Mouse (Mus musculus): ENCODE measurements at regions not wholly inside any gene's neighbourhood (a gene's known extent, or its start where the extent isn't known, plus 50 kb on each side); places are given as distances from the start of the nearest gene placed in this dataset.

- H3K36me3 ChIP-seq (ENCODE audit: control insufficient read depth, insufficient read depth, low read length): no peaks in the 10 kb centered on the region
- H3K4me1 ChIP-seq (replicated peaks; ENCODE audit: control insufficient read depth, insufficient read depth, low read length): no peaks in the 10 kb centered on the region
- H3K4me3 ChIP-seq (ENCODE audit: low read depth, low read length): no peak overlapping the region
- no peak for ATAC-seq (replicated peaks; ENCODE audit: low FRiP score, low TSS enrichment, low read depth)
- H3K4me2 ChIP-seq (ENCODE audit: low read length): no peak overlapping the region
- H3K9me3 ChIP-seq (ENCODE audit: control insufficient read depth, low read length): no peaks in the 10 kb centered on the region
- no peak overlapping the region for H3K27ac ChIP-seq (ENCODE audit: low read depth)
- DNase-seq (ENCODE audit: low spot score): no peak
- H3K9ac ChIP-seq (ENCODE audit: low read length): no peak overlapping the region
- 28% methylated on average over 3 of the region's 3 CpGs for WGBS
- H3K27me3 ChIP-seq (replicated peaks; ENCODE audit: control insufficient read depth, insufficient read depth, low read length): no peaks in the 10 kb centered on the region
Measured at GRCm38 (mm10) chr13:114523116-114523515, 64.4 kb upstream of the Fst start.

GRCm38 (mm10) chr13:114526856-114527255, 68.1 kb upstream of the Fst start:
- DNase-seq (ENCODE audit: low spot score): no peak
- no peaks in the 10 kb centered on the region for H3K27me3 ChIP-seq (replicated peaks; ENCODE audit: control insufficient read depth, insufficient read depth, low read length)
- ATAC-seq (replicated peaks; ENCODE audit: low FRiP score, low TSS enrichment, low read depth): no peak
- H3K4me2 ChIP-seq (ENCODE audit: low read length): no peak overlapping the region
- H3K27ac ChIP-seq (ENCODE audit: low read depth): no peak overlapping the region
- no peaks in the 10 kb centered on the region for H3K4me1 ChIP-seq (replicated peaks; ENCODE audit: control insufficient read depth, insufficient read depth, low read length)
- H3K36me3 ChIP-seq (ENCODE audit: control insufficient read depth, insufficient read depth, low read length): no peaks in the 10 kb centered on the region
- H3K9ac ChIP-seq (ENCODE audit: low read length): no peak overlapping the region
- no peak overlapping the region for H3K4me3 ChIP-seq (ENCODE audit: low read depth, low read length)
- WGBS: 60% methylated on average over 9 of the region's 9 CpGs
- no peaks in the 10 kb centered on the region for H3K9me3 ChIP-seq (ENCODE audit: control insufficient read depth, low read length)

- H3K9ac ChIP-seq (ENCODE audit: low read length): no peak overlapping the region
- H3K27me3 ChIP-seq (replicated peaks; ENCODE audit: control insufficient read depth, insufficient read depth, low read length): no peaks in the 10 kb centered on the region
- WGBS: 85% methylated on average over 11 of the region's 11 CpGs
- no peak for ATAC-seq (replicated peaks; ENCODE audit: low FRiP score, low TSS enrichment, low read depth)
- no peaks in the 10 kb centered on the region for H3K4me1 ChIP-seq (replicated peaks; ENCODE audit: control insufficient read depth, insufficient read depth, low read length)
- H3K36me3 ChIP-seq (ENCODE audit: control insufficient read depth, insufficient read depth, low read length): no peaks in the 10 kb centered on the region
- no peak overlapping the region for H3K4me2 ChIP-seq (ENCODE audit: low read length)
- H3K4me3 ChIP-seq (ENCODE audit: low read depth, low read length): no peak overlapping the region
- H3K9me3 ChIP-seq (ENCODE audit: control insufficient read depth, low read length): no peaks in the 10 kb centered on the region
- DNase-seq (ENCODE audit: low spot score): no peak
- no peak overlapping the region for H3K27ac ChIP-seq (ENCODE audit: low read depth)
Measured at GRCm38 (mm10) chr13:114530171-114530774, 71.5 kb upstream of the Fst start.

GRCm38 (mm10) chr13:114531780-114532179, 73.0 kb upstream of the Fst start:
- no peak overlapping the region for H3K27ac ChIP-seq (ENCODE audit: low read depth)
- WGBS: 74% methylated on average over 5 of the region's 5 CpGs
- H3K4me1 ChIP-seq (replicated peaks; ENCODE audit: control insufficient read depth, insufficient read depth, low read length): no peaks in the 10 kb centered on the region
- no peak overlapping the region for H3K4me2 ChIP-seq (ENCODE audit: low read length)
- no peaks in the 10 kb centered on the region for H3K27me3 ChIP-seq (replicated peaks; ENCODE audit: control insufficient read depth, insufficient read depth, low read length)
- H3K9me3 ChIP-seq (ENCODE audit: control insufficient read depth, low read length): no peaks in the 10 kb centered on the region
- H3K9ac ChIP-seq (ENCODE audit: low read length): no peak overlapping the region
- H3K36me3 ChIP-seq (ENCODE audit: control insufficient read depth, insufficient read depth, low read length): no peaks in the 10 kb centered on the region
- no peak for ATAC-seq (replicated peaks; ENCODE audit: low FRiP score, low TSS enrichment, low read depth)
- no peak for DNase-seq (ENCODE audit: low spot score)
- H3K4me3 ChIP-seq (ENCODE audit: low read depth, low read length): no peak overlapping the region

GRCm38 (mm10) chr13:114532393-114533097, 73.8 kb upstream of the Fst start:
- DNase-seq (ENCODE audit: low spot score) (no peak), ATAC-seq (replicated peaks; ENCODE audit: low FRiP score, low TSS enrichment, low read depth) (no peak)
- Histone ChIP-seq H3K9me3 (ENCODE audit: control insufficient read depth, low read length) (no peaks in the 10 kb centered on the region), H3K9ac (ENCODE audit: low read length) (no peak overlapping the region), H3K4me3 (ENCODE audit: low read depth, low read length) (no peak overlapping the region), H3K27ac (ENCODE audit: low read depth) (no peak overlapping the region), H3K36me3 (ENCODE audit: control insufficient read depth, insufficient read depth, low read length) (no peaks in the 10 kb centered on the region), H3K4me1 (replicated peaks; ENCODE audit: control insufficient read depth, insufficient read depth, low read length) (no peaks in the 10 kb centered on the region), H3K4me2 (ENCODE audit: low read length) (no peak overlapping the region), H3K27me3 (replicated peaks; ENCODE audit: control insufficient read depth, insufficient read depth, low read length) (no peaks in the 10 kb centered on the region)
- 84% methylated on average over 8 of the region's 8 CpGs for WGBS

- ATAC-seq (replicated peaks; ENCODE audit: low FRiP score, low TSS enrichment, low read depth) (no peak), DNase-seq (ENCODE audit: low spot score) (no peak)
- H3K4me2 ChIP-seq (ENCODE audit: low read length): no peak overlapping the region
- no peak overlapping the region for H3K9ac ChIP-seq (ENCODE audit: low read length)
- no peak overlapping the region for H3K27ac ChIP-seq (ENCODE audit: low read depth)
- H3K4me1 ChIP-seq (replicated peaks; ENCODE audit: control insufficient read depth, insufficient read depth, low read length): no peaks in the 10 kb centered on the region
- WGBS: 72% methylated on average over 3 of the region's 3 CpGs
- no peaks in the 10 kb centered on the region for H3K36me3 ChIP-seq (ENCODE audit: control insufficient read depth, insufficient read depth, low read length)
- H3K27me3 ChIP-seq (replicated peaks; ENCODE audit: control insufficient read depth, insufficient read depth, low read length): no peaks in the 10 kb centered on the region
- H3K4me3 ChIP-seq (ENCODE audit: low read depth, low read length): no peak overlapping the region
- H3K9me3 ChIP-seq (ENCODE audit: control insufficient read depth, low read length): no peaks in the 10 kb centered on the region
Measured at GRCm38 (mm10) chr13:114534591-114534990, 75.8 kb upstream of the Fst start.

- Histone ChIP-seq H3K9me3 (ENCODE audit: control insufficient read depth, low read length) (no peaks in the 10 kb centered on the region), H3K36me3 (ENCODE audit: control insufficient read depth, insufficient read depth, low read length) (no peaks in the 10 kb centered on the region), H3K9ac (ENCODE audit: low read length) (no peak overlapping the region), H3K27ac (ENCODE audit: low read depth) (no peak overlapping the region), H3K4me3 (ENCODE audit: low read depth, low read length) (no peak overlapping the region), H3K4me2 (ENCODE audit: low read length) (no peak overlapping the region), H3K4me1 (replicated peaks; ENCODE audit: control insufficient read depth, insufficient read depth, low read length) (no peaks in the 10 kb centered on the region), H3K27me3 (replicated peaks; ENCODE audit: control insufficient read depth, insufficient read depth, low read length) (no peaks in the 10 kb centered on the region)
- no peak for DNase-seq (ENCODE audit: low spot score)
- ATAC-seq (replicated peaks; ENCODE audit: low FRiP score, low TSS enrichment, low read depth): no peak
- 95% methylated on average over 1 of the region's 1 CpGs for WGBS
Measured at GRCm38 (mm10) chr13:114535721-114536120, 77.0 kb upstream of the Fst start.

- Histone ChIP-seq H3K4me1 (replicated peaks; ENCODE audit: control insufficient read depth, insufficient read depth, low read length) (no peaks in the 10 kb centered on the region), H3K36me3 (ENCODE audit: control insufficient read depth, insufficient read depth, low read length) (no peaks in the 10 kb centered on the region), H3K27ac (ENCODE audit: low read depth) (no peak overlapping the region), H3K9ac (ENCODE audit: low read length) (no peak overlapping the region), H3K27me3 (replicated peaks; ENCODE audit: control insufficient read depth, insufficient read depth, low read length) (no peaks in the 10 kb centered on the region), H3K4me2 (ENCODE audit: low read length) (no peak overlapping the region), H3K9me3 (ENCODE audit: control insufficient read depth, low read length) (no peaks in the 10 kb centered on the region), H3K4me3 (ENCODE audit: low read depth, low read length) (no peak overlapping the region)
- ATAC-seq (replicated peaks; ENCODE audit: low FRiP score, low TSS enrichment, low read depth) (no peak), DNase-seq (ENCODE audit: low spot score) (no peak)
- WGBS: 65% methylated on average over 3 of the region's 3 CpGs
Measured at GRCm38 (mm10) chr13:114571731-114572130, 113.0 kb upstream of the Fst start.

- H3K4me1 ChIP-seq (replicated peaks; ENCODE audit: control insufficient read depth, insufficient read depth, low read length): no peaks in the 10 kb centered on the region
- no peaks in the 10 kb centered on the region for H3K36me3 ChIP-seq (ENCODE audit: control insufficient read depth, insufficient read depth, low read length)
- no peaks in the 10 kb centered on the region for H3K9me3 ChIP-seq (ENCODE audit: control insufficient read depth, low read length)
- H3K4me2 ChIP-seq (ENCODE audit: low read length): peak overlapping the region; percentile 16; the same call in 1 of the 2 replicates
- no peak overlapping the region for H3K27ac ChIP-seq (ENCODE audit: low read depth)
- DNase-seq (ENCODE audit: low spot score) (no peak), ATAC-seq (replicated peaks; ENCODE audit: low FRiP score, low TSS enrichment, low read depth) (no peak)
- no peak overlapping the region for H3K9ac ChIP-seq (ENCODE audit: low read length)
- H3K4me3 ChIP-seq (ENCODE audit: low read depth, low read length): no peak overlapping the region
- no peaks in the 10 kb centered on the region for H3K27me3 ChIP-seq (replicated peaks; ENCODE audit: control insufficient read depth, insufficient read depth, low read length)
- WGBS: 48% methylated on average over 7 of the region's 7 CpGs
Measured at GRCm38 (mm10) chr13:114584566-114584965, 125.8 kb upstream of the Fst start.

All from intestine, embryonic 14.5 days (tissue).